Mouse (Mus musculus): ENCODE measurements around the gene Scamp5.

DNA sequence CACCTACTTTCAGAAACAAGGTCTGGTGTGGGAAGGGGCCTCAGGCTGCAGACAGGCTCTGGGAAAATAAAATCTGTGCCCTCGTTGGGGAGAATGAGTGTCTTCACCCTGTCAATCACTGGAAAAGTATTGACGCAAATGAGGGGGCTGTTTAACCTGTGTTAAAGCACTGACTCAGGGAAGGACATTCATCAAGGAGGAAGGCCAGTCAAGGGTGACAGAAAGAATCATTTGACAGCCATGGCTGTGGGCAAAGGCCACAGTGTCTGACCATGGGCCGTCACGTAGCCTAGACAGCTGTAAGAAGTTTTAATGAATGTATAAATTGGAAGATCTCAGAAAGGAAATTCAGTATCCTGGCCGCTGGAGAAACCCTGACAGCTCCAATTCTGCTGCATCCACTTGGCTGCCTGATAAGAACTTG is 46.2 kb downstream of the Scamp5 start:
- no peak for TF ChIP-seq CTCF (IDR thresholded peaks at IDR 0.05; ENCODE audit: low read depth, low read length)
- TF ChIP-seq POLR2A (IDR thresholded peaks at IDR 0.05; ENCODE audit: extremely low read depth, insufficient read depth, low read length): no peak
